Comparison of ENCODE assay signal across 9 mouse cellular contexts in genomic region chr12:78205915-78206570, GRCm38 (mm10). TPM values are rescaled to one million over a fixed set of nuclear protein-coding genes. Genes with fewer than 3 reads are reported as not detected.
DNase-seq lines count a peak whose midpoint lies in the region; ATAC-seq and TF ChIP-seq lines count a peak whose summit lies in the region.
"Had no signal": no experiment of that assay in that cellular context is flagged by ENCODE, and none has a peak within 500 bp of the region (broad histone marks: within the 10 kb centered on the region; RNA-seq: fewer than 3 reads in every experiment).

No protein-coding gene starts in this region.

- peak; percentile 85 for TF ChIP-seq CTCF in gastrocnemius, adult 2 months (IDR thresholded peaks at IDR 0.05)

- intact Hi-C loops in gastrocnemius, adult 2 months (cut with DNase I), result loop anchor here (10.0 kb wide), 2 partner anchors 151 to 889 kb away; no protein-coding TSS in a partner anchor
- intact Hi-C loops in left cerebral cortex, postnatal 36 days (cut with DNase I), result no loop called here

- H3K27me3 ChIP-seq in liver, embryonic 11.5 days (replicated peaks; ENCODE audit: control insufficient read depth, insufficient read depth, low read length), result no peaks in the 10 kb centered on the region
- no peaks in the 10 kb centered on the region for H3K27me3 ChIP-seq in midbrain, embryonic 11.5 days (ENCODE audit: control insufficient read depth, insufficient read depth, low read length)

- WGBS in liver, embryonic 11.5 days, result 12% methylated on average over 5 of the region's 5 CpGs
- WGBS in midbrain, embryonic 11.5 days, result 10% methylated on average over 5 of the region's 5 CpGs

- H3K27ac ChIP-seq in liver, embryonic 11.5 days (ENCODE audit: low read depth, low read length), result no peak overlapping the region
- H3K27ac ChIP-seq in gastrocnemius, adult 2 months, result peak overlapping the region; percentile 48; the same call in 1 of the 2 replicates
- no peak overlapping the region for H3K27ac ChIP-seq in midbrain, embryonic 11.5 days (ENCODE audit: low read depth, low read length)

- H3K4me1 ChIP-seq in liver, embryonic 11.5 days (replicated peaks; ENCODE audit: control insufficient read depth, insufficient read depth, low read length), result no peaks in the 10 kb centered on the region
- H3K4me1 ChIP-seq in midbrain, embryonic 11.5 days (ENCODE audit: control insufficient read depth, insufficient read depth, low read length), result no peaks in the 10 kb centered on the region

- DNase-seq in liver, result peak; percentile 58
- DNase-seq in liver, embryonic 11.5 days (ENCODE audit: low spot score), result no peak
- DNase-seq in cerebellum, postnatal 10 days, result peak; percentile 73 to 80
- peak; percentile 42 for DNase-seq in gastrocnemius, adult 2 months
- peak; percentile 16 to 34 for DNase-seq in left cerebral cortex, postnatal 36 days (ENCODE audit: low spot score in 2 of 2)
- peak; percentile 89 for DNase-seq in midbrain, embryonic 11.5 days (ENCODE audit: low spot score, missing footprints)
- peak; percentile 47 for DNase-seq in skeletal muscle tissue, adult 2 months (ENCODE audit: low read depth, low spot score)

- H3K36me3 ChIP-seq in liver, embryonic 11.5 days (ENCODE audit: control insufficient read depth, insufficient read depth, low read length), result no peaks in the 10 kb centered on the region
- H3K36me3 ChIP-seq in midbrain, embryonic 11.5 days (ENCODE audit: control insufficient read depth, insufficient read depth, low read length), result no peaks in the 10 kb centered on the region

- no peak overlapping the region for H3K4me3 ChIP-seq in liver, embryonic 11.5 days (ENCODE audit: low read depth, low read length)
- peak overlapping the region; percentile 57 for H3K4me3 ChIP-seq in gastrocnemius, adult 2 months
- H3K4me3 ChIP-seq in midbrain, embryonic 11.5 days (ENCODE audit: low read depth, low read length), result no peak overlapping the region

- no peak overlapping the region for H3K4me2 ChIP-seq in liver, embryonic 11.5 days
- H3K4me2 ChIP-seq in midbrain, embryonic 11.5 days, result no peak overlapping the region

- ATAC-seq in liver, embryonic 11.5 days (replicated peaks; ENCODE audit: low FRiP score), result no peak
- peak; percentile 92 for ATAC-seq in inflammation-experienced regulatory T-cells, adult 6 months
- ATAC-seq in midbrain, embryonic 11.5 days (ENCODE audit: low FRiP score), result no peak

- no peaks in the 10 kb centered on the region for H3K9me3 ChIP-seq in liver, embryonic 11.5 days (ENCODE audit: control insufficient read depth, low read length)
- no peaks in the 10 kb centered on the region for H3K9me3 ChIP-seq in midbrain, embryonic 11.5 days (ENCODE audit: control insufficient read depth, low read length)

- H3K9ac ChIP-seq in liver, embryonic 11.5 days (ENCODE audit: low read depth, low read length), result no peak overlapping the region
- H3K9ac ChIP-seq in midbrain, embryonic 11.5 days (ENCODE audit: low read length), result no peak overlapping the region

RNA-seq across cellular contexts. Expression of gene Gm6657, which starts 12.0 kb away (rescaled TPM):
- polyA plus RNA-seq in liver, embryonic 11.5 days (2014; fragmentation: Nextera tagmentation; extraction: Ambion mirVana), result not detected in 2 replicates
- not detected for total RNA-seq in gastrocnemius, adult 2 months (2021)
- not detected for polyA plus RNA-seq in inflammation-experienced regulatory T-cells, adult 6 months (2017; shearing (Covaris generic))
- total RNA-seq in left cerebral cortex, postnatal 36 days (2021), result not detected
- not detected in 2 replicates for polyA plus RNA-seq in midbrain, embryonic 11.5 days (2014; fragmentation: Nextera tagmentation; extraction: Ambion mirVana)
- polyA plus RNA-seq: small intestine, adult 2 months had no signal

RNA-seq across cellular contexts. Expression of gene Gphn, which starts 20.1 kb away (rescaled TPM):
- polyA plus RNA-seq in liver, embryonic 11.5 days (2014; fragmentation: Nextera tagmentation; extraction: Ambion mirVana), result 12.8 and 13.2 TPM in 2 replicates
- 10 to 100 TPM; 31.5 to 32.3 TPM for total RNA-seq in gastrocnemius, adult 2 months (2021)
- polyA plus RNA-seq in inflammation-experienced regulatory T-cells, adult 6 months (2017; shearing (Covaris generic)), result 10 to 100 TPM; 10.1 to 18.0 (median 11.4) TPM
- total RNA-seq in left cerebral cortex, postnatal 36 days (2021), result 10 to 100 TPM; 63.2 to 64.1 TPM
- polyA plus RNA-seq in midbrain, embryonic 11.5 days (2014; fragmentation: Nextera tagmentation; extraction: Ambion mirVana), result 19.8 and 20.7 TPM in 2 replicates
